Mouse (Mus musculus) myocyte (in vitro differentiated cells): ENCODE data around the gene Fopnl.

Experiments
- E2F4 ChIP-seq: IDR thresholded peaks from one replicate; pipeline ENCODE4 v1.6.1; 2011; ENCODE audit warnings: mild to moderate bottlenecking, control low read depth, moderate library complexity; ENCODE audit not compliant: insufficient read depth
- MAX ChIP-seq: IDR thresholded peaks from one replicate; pipeline ENCODE4 v1.6.1; 2011; ENCODE audit warnings: low read depth, mild to moderate bottlenecking, control low read depth
- MYOG ChIP-seq, 3 experiments: IDR thresholded peaks; one replicate each; pipeline ENCODE4 v1.6.1; 2011; ENCODE audit warnings: control low read depth in 2 of 3, low read depth in 2 of 3, mild to moderate bottlenecking in 2 of 3; ENCODE audit not compliant: insufficient read length in 2 of 3, control insufficient read depth in 1 of 3, insufficient read depth in 1 of 3
- POLR2A ChIP-seq: IDR thresholded peaks from one replicate; pipeline ENCODE4 v1.6.1; 2011; ENCODE audit warnings: low read depth, mild to moderate bottlenecking, control low read depth, moderate library complexity; ENCODE audit not compliant: insufficient read length
- POLR2AphosphoS2 ChIP-seq: IDR thresholded peaks from one replicate; pipeline ENCODE4 v1.6.1; 2011; ENCODE audit warnings: low read depth, control low read depth; ENCODE audit not compliant: insufficient read length
- REST ChIP-seq: IDR thresholded peaks from one replicate; pipeline ENCODE4 v1.6.1; 2011; ENCODE audit warnings: mild to moderate bottlenecking, control low read depth, moderate library complexity; ENCODE audit not compliant: insufficient read depth, insufficient read length
- SRF ChIP-seq: IDR thresholded peaks from one replicate; pipeline ENCODE4 v1.6.1; 2011; ENCODE audit warnings: low read depth; ENCODE audit not compliant: control insufficient read depth, insufficient read length
- TCF3 ChIP-seq: IDR thresholded peaks from one replicate; pipeline ENCODE4 v1.6.1; 2011; ENCODE audit warnings: low read depth, control low read depth; ENCODE audit not compliant: insufficient read length
- USF1 ChIP-seq: IDR thresholded peaks from one replicate; pipeline ENCODE4 v1.6.1; 2011; ENCODE audit warnings: low read depth, mild to moderate bottlenecking, control low read depth, moderate library complexity

- no peak for TF ChIP-seq POLR2A
- TF ChIP-seq MYOG (IDR thresholded peaks at IDR 0.05; ENCODE audit: control insufficient read depth in 1 of 3, insufficient read depth in 1 of 3, insufficient read length in 2 of 3, low read depth in 2 of 3), result no peak
- TF ChIP-seq USF1, result no peak
- TF ChIP-seq MAX, result no peak
- no peak for TF ChIP-seq SRF
- TF ChIP-seq E2F4, result no peak
- no peak for TF ChIP-seq POLR2AphosphoS2
- TF ChIP-seq REST, result no peak
- no peak for TF ChIP-seq TCF3
Measured at GRCm38 (mm10) chr16:14304791-14305190, 12.4 kb downstream of the Fopnl start.
